In the genomic region with DNA sequence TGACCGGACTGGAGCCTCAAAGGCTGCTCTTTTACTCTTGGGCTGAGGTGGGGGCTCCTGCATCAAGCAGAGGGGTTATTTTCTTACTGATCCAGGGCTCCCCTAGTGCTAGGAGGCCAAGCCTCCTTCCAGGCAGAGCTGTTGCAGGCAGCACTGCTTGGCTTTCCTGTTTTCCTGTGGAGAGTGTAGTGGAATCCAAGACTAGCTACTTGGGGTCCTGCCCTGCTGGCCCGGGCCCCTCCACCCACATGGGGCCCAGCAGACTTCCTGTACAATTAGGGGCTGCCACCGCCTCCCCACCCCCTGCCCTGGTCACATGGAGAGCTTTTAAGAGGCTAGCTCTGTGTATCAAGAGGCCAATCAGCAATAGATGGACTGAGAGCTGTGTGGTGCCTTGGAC, we compare ENCODE assay signal across 10 mouse cellular contexts. TPM values are rescaled to one million over a fixed set of nuclear protein-coding genes. Genes with fewer than 3 reads are reported as not detected.
A peak's percentile ranks its signal among the peaks of the same experiment; 100 is the strongest.
DNase-seq lines count a peak whose midpoint lies in the region; ATAC-seq lines count a peak whose summit lies in the region.
"Had no signal": no experiment of that assay in that cellular context is flagged by ENCODE, and none has a peak within 500 bp of the region (broad histone marks: within the 10 kb centered on the region; RNA-seq: fewer than 3 reads in every experiment).

No protein-coding gene starts in this region.

- peaks cover 43% of the 10 kb centered on the region for H3K4me1 ChIP-seq in kidney, embryonic 14.5 days (ENCODE audit: control insufficient read depth, insufficient read depth, low read length)
- H3K4me1 ChIP-seq in embryonic facial prominence, embryonic 11.5 days (ENCODE audit: control insufficient read depth, insufficient read depth, low read length), result peaks cover 14% of the 10 kb centered on the region
- H3K4me1 ChIP-seq in embryonic facial prominence, embryonic 15.5 days, result peaks cover 50% of the 10 kb centered on the region
- peaks cover 67% of the 10 kb centered on the region for H3K4me1 ChIP-seq in limb, embryonic 13.5 days

- H3K9ac ChIP-seq in kidney, embryonic 14.5 days (ENCODE audit: low read depth, low read length), result 0 out of 2 replicates have a peak overlapping the region, but pooled peaks have one; percentile 44
- peak overlapping the region; percentile 18; the same call in 1 of the 2 replicates for H3K9ac ChIP-seq in embryonic facial prominence, embryonic 11.5 days (replicated peaks; ENCODE audit: low read length)
- H3K9ac ChIP-seq in embryonic facial prominence, embryonic 15.5 days, result 0 out of 2 replicates have a peak overlapping the region, but pooled peaks have one; percentile 2
- H3K9ac ChIP-seq in limb, embryonic 13.5 days, result peak overlapping the region; percentile 56; the same call in 1 of the 2 replicates
- H3K9ac ChIP-seq: liver, embryonic 14.5 days had no signal

- H3K4me2 ChIP-seq in kidney, embryonic 14.5 days (replicated peaks; ENCODE audit: low read depth, low read length), result no peak overlapping the region
- H3K4me2 ChIP-seq in embryonic facial prominence, embryonic 11.5 days (ENCODE audit: low read depth, low read length), result no peak overlapping the region
- no peak overlapping the region for H3K4me2 ChIP-seq in embryonic facial prominence, embryonic 15.5 days (replicated peaks)
- H3K4me2 ChIP-seq in limb, embryonic 13.5 days (replicated peaks), result 0 out of 2 replicates have a peak overlapping the region, but pooled peaks have one; percentile 21

- peak overlapping the region; percentile 71 for H3K27ac ChIP-seq in kidney, embryonic 14.5 days (ENCODE audit: low read depth, low read length)
- peak overlapping the region; percentile 75 for H3K27ac ChIP-seq in embryonic facial prominence, embryonic 11.5 days (replicated peaks; ENCODE audit: low read depth, low read length)
- H3K27ac ChIP-seq in embryonic facial prominence, embryonic 15.5 days (replicated peaks), result peak overlapping the region; percentile 82
- H3K27ac ChIP-seq in limb, embryonic 13.5 days, result peak overlapping the region; percentile 83
- H3K27ac ChIP-seq: liver, embryonic 14.5 days had no signal

- ATAC-seq in kidney, embryonic 14.5 days (ENCODE audit: low FRiP score, low TSS enrichment), result 0 out of 2 replicates have a peak, but pooled peaks have one; percentile 11
- 0 out of 2 replicates have a peak, but pooled peaks have one; percentile 32 for ATAC-seq in embryonic facial prominence, embryonic 11.5 days (replicated peaks; ENCODE audit: insufficient number of reproducible peaks, low FRiP score, low TSS enrichment, low read depth)
- peak; percentile 52 for ATAC-seq in embryonic facial prominence, embryonic 15.5 days (ENCODE audit: insufficient number of reproducible peaks, low FRiP score, low TSS enrichment, low read depth)
- peak; percentile 74 for ATAC-seq in limb, embryonic 13.5 days (ENCODE audit: low FRiP score, low read depth)
- ATAC-seq in activated CD4-positive, CD25-positive, alpha-beta regulatory T cell, adult 4 months, result no peak

- H3K9me3 ChIP-seq in kidney, embryonic 14.5 days (ENCODE audit: control insufficient read depth, low read length), result no peaks in the 10 kb centered on the region
- no peaks in the 10 kb centered on the region for H3K9me3 ChIP-seq in embryonic facial prominence, embryonic 11.5 days (replicated peaks; ENCODE audit: control insufficient read depth, low read length)
- no peaks in the 10 kb centered on the region for H3K9me3 ChIP-seq in embryonic facial prominence, embryonic 15.5 days (replicated peaks)
- H3K9me3 ChIP-seq in limb, embryonic 13.5 days, result no peaks in the 10 kb centered on the region

- no peak overlapping the region for H3K4me3 ChIP-seq in kidney, embryonic 14.5 days (ENCODE audit: low read length)
- H3K4me3 ChIP-seq in embryonic facial prominence, embryonic 11.5 days (ENCODE audit: low read depth, low read length), result no peak overlapping the region
- H3K4me3 ChIP-seq in embryonic facial prominence, embryonic 15.5 days (replicated peaks), result no peak overlapping the region
- H3K4me3 ChIP-seq in limb, embryonic 13.5 days, result no peak overlapping the region

- no peak for DNase-seq in kidney, adult 8-10 months
- peak; percentile 44 for DNase-seq in embryonic facial prominence, embryonic 11.5 days (ENCODE audit: low spot score)
- DNase-seq in frontal cortex, postnatal 36 days (ENCODE audit: low spot score in 2 of 2), result no peak
- DNase-seq: cerebellum, adult 18-20 months; kidney, postnatal 14 days had no signal

- H3K36me3 ChIP-seq in kidney, embryonic 14.5 days (ENCODE audit: control insufficient read depth, insufficient read depth, low read length), result no peaks in the 10 kb centered on the region
- H3K36me3 ChIP-seq in embryonic facial prominence, embryonic 11.5 days (replicated peaks; ENCODE audit: control insufficient read depth, insufficient read depth, low read depth, low read length), result no peaks in the 10 kb centered on the region
- H3K36me3 ChIP-seq in embryonic facial prominence, embryonic 15.5 days, result 0 out of 2 replicates have a peak, but pooled peaks cover 3% of the 10 kb centered on the region
- H3K36me3 ChIP-seq in limb, embryonic 13.5 days, result peaks cover 21% of the 10 kb centered on the region

- no peaks in the 10 kb centered on the region for H3K27me3 ChIP-seq in kidney, embryonic 14.5 days (ENCODE audit: control insufficient read depth, insufficient read depth, low read length)
- no peaks in the 10 kb centered on the region for H3K27me3 ChIP-seq in embryonic facial prominence, embryonic 11.5 days (ENCODE audit: control insufficient read depth, insufficient read depth, low read length)
- no peaks in the 10 kb centered on the region for H3K27me3 ChIP-seq in embryonic facial prominence, embryonic 15.5 days
- H3K27me3 ChIP-seq in limb, embryonic 13.5 days, result no peaks in the 10 kb centered on the region

- WGBS in kidney, embryonic 14.5 days, result 21% methylated on average over 3 of the region's 3 CpGs
- WGBS in embryonic facial prominence, embryonic 11.5 days, result 19% methylated on average over 3 of the region's 3 CpGs
- 35% methylated on average over 3 of the region's 3 CpGs for WGBS in embryonic facial prominence, embryonic 15.5 days
- 14% methylated on average over 3 of the region's 3 CpGs for WGBS in limb, embryonic 13.5 days

RNA-seq across cellular contexts. Expression of gene Fam129b, which starts 12.6 kb away (rescaled TPM):
- polyA plus RNA-seq in kidney, embryonic 14.5 days (2014; fragmentation: Nextera tagmentation; extraction: Ambion mirVana), result 18.2 and 19.9 TPM in 2 replicates
- 13.7 and 15.9 TPM in 2 replicates for polyA plus RNA-seq in embryonic facial prominence, embryonic 11.5 days (2014; fragmentation: Nextera tagmentation; extraction: Ambion mirVana)
- 103 and 111 TPM in 2 replicates for polyA plus RNA-seq in embryonic facial prominence, embryonic 15.5 days (2015; fragmentation: Nextera tagmentation; extraction: Ambion mirVana)
- 48.5 and 55.8 TPM in 2 replicates for polyA plus RNA-seq in limb, embryonic 13.5 days (2015; fragmentation: Nextera tagmentation; extraction: Ambion mirVana)
- 1 to 10 TPM; 1.3 to 2.1 TPM for polyA plus RNA-seq in activated CD4-positive, CD25-positive, alpha-beta regulatory T cell, adult 4 months (2017; shearing (Covaris generic))

RNA-seq across cellular contexts. Expression of gene Stxbp1, which starts 41.5 kb away (rescaled TPM):
- 11.2 and 16.2 TPM in 2 replicates for polyA plus RNA-seq in kidney, embryonic 14.5 days (2014; fragmentation: Nextera tagmentation; extraction: Ambion mirVana)
- 22.0 and 27.1 TPM in 2 replicates for polyA plus RNA-seq in embryonic facial prominence, embryonic 11.5 days (2014; fragmentation: Nextera tagmentation; extraction: Ambion mirVana)
- polyA plus RNA-seq in embryonic facial prominence, embryonic 15.5 days (2015; fragmentation: Nextera tagmentation; extraction: Ambion mirVana), result 21.5 and 22.3 TPM in 2 replicates
- polyA plus RNA-seq in limb, embryonic 13.5 days (2015; fragmentation: Nextera tagmentation; extraction: Ambion mirVana), result 20.8 and 20.9 TPM in 2 replicates
- 1 to 10 TPM; 2.4 to 2.9 TPM for polyA plus RNA-seq in activated CD4-positive, CD25-positive, alpha-beta regulatory T cell, adult 4 months (2017; shearing (Covaris generic))

Comparison
In these comparisons a context has a peak if more than half of its experiments do, and no peak if none do; other contexts are left out.
1. H3K9ac ChIP-seq: peak in every context shown above with its lines; median percentile 56 in limb, embryonic 13.5 days; 44 in kidney, embryonic 14.5 days; 18 in embryonic facial prominence, embryonic 11.5 days; 2 in embryonic facial prominence, embryonic 15.5 days.